Mouse (Mus musculus): ENCODE measurements at regions not wholly inside any gene's neighbourhood (a gene's known extent, or its start where the extent isn't known, plus 50 kb on each side); places are given as distances from the start of the nearest gene placed in this dataset.

GRCm38 (mm10) chr1:151079614-151080360 is 86.6 kb upstream of the Hmcn1 start:
- H3K27ac ChIP-seq = peak overlapping the region; percentile 86
- H3K4me1 ChIP-seq = peaks cover 18% of the 10 kb centered on the region
- peak; percentile 93 for DNase-seq (ENCODE audit: low spot score)
- no peak overlapping the region for H3K4me3 ChIP-seq
- WGBS = 38% methylated on average over 15 of the region's 15 CpGs
- H3K9me3 ChIP-seq = no peaks in the 10 kb centered on the region
- no peaks in the 10 kb centered on the region for H3K27me3 ChIP-seq (ENCODE audit: insufficient read depth, poor library complexity, severe bottlenecking)
- no peaks in the 10 kb centered on the region for H3K36me3 ChIP-seq

DNA sequence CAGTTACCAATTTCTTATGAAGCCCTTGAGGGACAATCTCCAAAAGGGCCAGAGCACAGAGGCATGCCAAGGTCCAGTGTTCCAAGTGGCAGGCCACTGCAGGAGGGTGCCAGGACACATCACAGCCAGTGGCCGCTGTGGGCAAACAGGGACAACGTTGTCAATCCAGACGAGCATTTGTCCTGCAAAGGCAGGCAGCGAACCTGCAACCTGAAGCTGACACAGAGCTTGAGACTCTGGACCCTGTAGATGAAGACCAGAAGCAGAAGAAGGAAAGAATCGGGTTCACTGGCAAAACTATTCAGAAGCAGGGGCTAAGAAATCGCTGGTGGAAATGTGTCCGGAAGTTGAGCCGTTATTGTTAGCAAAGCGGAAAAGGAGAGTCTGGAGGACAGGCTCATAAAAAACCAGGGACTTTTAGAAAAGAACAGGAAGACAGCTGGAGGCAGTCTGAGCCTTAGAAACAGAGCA is 87.3 kb upstream of the Hmcn1 start:
- peaks cover 18% of the 10 kb centered on the region for H3K4me1 ChIP-seq
- H3K4me3 ChIP-seq = no peak overlapping the region
- H3K27ac ChIP-seq = peak overlapping the region; percentile 86
- DNase-seq (ENCODE audit: low spot score) = peak; percentile 76
- WGBS = 49% methylated on average over 9 of the region's 9 CpGs
- H3K27me3 ChIP-seq (ENCODE audit: insufficient read depth, poor library complexity, severe bottlenecking) = no peaks in the 10 kb centered on the region
- H3K9me3 ChIP-seq = no peaks in the 10 kb centered on the region
- H3K36me3 ChIP-seq = no peaks in the 10 kb centered on the region

GRCm38 (mm10) chr1:151082510-151083033 is 89.3 kb upstream of the Hmcn1 start:
- H3K9me3 ChIP-seq = no peaks in the 10 kb centered on the region
- DNase-seq (ENCODE audit: low spot score) = peak; percentile 39
- H3K4me3 ChIP-seq = no peak overlapping the region
- H3K27ac ChIP-seq = no peak overlapping the region
- H3K36me3 ChIP-seq = no peaks in the 10 kb centered on the region
- H3K4me1 ChIP-seq = peaks cover 32% of the 10 kb centered on the region
- 88% methylated on average over 5 of the region's 5 CpGs for WGBS
- H3K27me3 ChIP-seq (ENCODE audit: insufficient read depth, poor library complexity, severe bottlenecking) = no peaks in the 10 kb centered on the region

DNA sequence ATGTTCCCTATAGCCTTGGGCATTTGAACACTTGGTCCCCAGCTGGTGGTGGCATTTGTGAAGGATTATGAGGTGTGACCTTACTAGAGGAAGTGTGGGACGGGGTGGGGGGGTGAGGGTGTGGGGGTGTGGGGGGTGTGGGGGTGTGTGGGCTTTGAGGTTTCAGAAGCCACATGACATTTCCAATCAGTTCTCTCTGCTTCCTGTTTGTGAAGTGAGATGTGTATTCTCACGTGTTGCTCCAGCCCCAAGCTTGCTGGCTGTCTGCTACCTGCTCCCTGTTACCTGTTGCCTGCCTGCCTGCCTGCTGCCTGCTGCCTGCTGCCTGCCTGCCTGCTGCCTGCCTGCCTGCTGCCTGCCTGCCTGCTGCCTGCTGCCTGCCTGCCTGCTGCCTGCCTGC is 90.6 kb upstream of the Hmcn1 start:
- Histone ChIP-seq H3K36me3 (no peaks in the 10 kb centered on the region), H3K9me3 (no peaks in the 10 kb centered on the region), H3K27me3 (ENCODE audit: insufficient read depth, poor library complexity, severe bottlenecking) (no peaks in the 10 kb centered on the region), H3K4me3 (no peak overlapping the region), H3K27ac (peak overlapping the region; percentile 62; the same call in 1 of the 2 replicates), H3K4me1 (peaks cover 34% of the 10 kb centered on the region)
- WGBS = 81% methylated on average over 2 of the region's 2 CpGs
- DNase-seq (ENCODE audit: low spot score) = peak; percentile 33

DNA sequence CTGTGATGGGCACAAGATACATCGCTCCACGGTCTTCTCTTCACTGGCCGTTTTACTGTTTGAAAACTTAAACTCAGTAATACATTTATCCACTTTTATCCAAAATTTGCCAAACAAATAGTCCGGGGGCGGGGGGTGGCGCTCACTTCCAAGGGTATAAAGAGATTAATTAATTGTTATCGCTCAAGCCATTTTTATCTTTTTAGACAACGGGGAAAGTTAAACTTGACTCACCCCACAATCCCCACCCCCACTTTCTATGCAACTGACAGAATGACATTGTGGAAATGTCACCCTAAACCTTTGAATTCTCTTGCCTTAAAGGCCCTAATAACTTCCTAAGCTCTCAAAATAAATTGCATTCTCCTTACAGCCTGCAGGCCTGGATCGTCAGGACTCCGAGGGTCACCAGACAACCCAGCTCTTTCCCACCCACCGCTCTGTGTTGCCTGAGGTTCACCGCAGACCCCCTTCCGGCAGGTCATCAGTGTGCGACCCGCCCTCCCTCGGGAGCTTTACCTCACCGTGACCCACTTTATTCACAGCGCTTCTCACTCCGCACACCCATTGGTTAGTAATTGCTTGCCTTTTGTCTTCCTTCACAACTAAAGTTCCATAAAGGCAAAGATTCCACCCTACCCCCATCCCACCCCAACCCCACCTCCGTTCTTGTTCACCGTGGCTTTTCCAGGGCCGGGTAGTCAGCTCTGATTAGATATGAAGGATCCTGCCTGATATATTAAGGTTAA is 93.0 kb upstream of the Hmcn1 start:
- peak overlapping the region; percentile 56; the same call in 1 of the 2 replicates for H3K27ac ChIP-seq
- H3K27me3 ChIP-seq (ENCODE audit: insufficient read depth, poor library complexity, severe bottlenecking) = no peaks in the 10 kb centered on the region
- H3K4me1 ChIP-seq = peaks cover 16% of the 10 kb centered on the region
- H3K36me3 ChIP-seq = no peaks in the 10 kb centered on the region
- 74% methylated on average over 22 of the region's 22 CpGs for WGBS
- no peaks in the 10 kb centered on the region for H3K9me3 ChIP-seq
- no peak overlapping the region for H3K4me3 ChIP-seq
- peak; percentile 54 for DNase-seq (ENCODE audit: low spot score)

DNA sequence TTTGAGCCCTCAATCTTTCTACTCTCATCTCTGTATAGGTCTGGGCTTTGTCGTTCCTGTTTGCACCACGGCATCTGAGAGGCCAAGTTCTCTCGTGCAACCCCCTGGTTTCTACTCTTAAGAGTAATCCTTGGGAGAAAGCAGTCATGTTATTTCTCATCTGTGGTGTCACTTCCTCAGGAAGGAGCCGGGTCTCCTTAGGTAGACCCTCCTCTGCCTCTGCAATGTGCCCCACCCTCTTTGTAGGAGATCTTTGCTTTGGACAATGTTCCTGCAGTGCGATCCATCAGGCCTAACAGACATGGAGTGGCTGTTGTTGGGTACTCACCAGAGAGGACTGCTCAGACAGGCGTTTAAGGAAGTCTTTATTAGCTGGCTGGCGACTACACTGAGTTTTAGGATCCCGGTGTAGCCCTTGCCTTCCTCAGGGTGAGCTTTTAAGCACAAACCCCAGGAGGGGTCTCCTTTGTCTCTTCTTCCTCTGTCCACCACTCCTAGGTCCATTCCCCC is 94.0 kb upstream of the Hmcn1 start:
- H3K36me3 ChIP-seq = no peaks in the 10 kb centered on the region
- no peak overlapping the region for H3K4me3 ChIP-seq
- no peaks in the 10 kb centered on the region for H3K27me3 ChIP-seq (ENCODE audit: insufficient read depth, poor library complexity, severe bottlenecking)
- 62% methylated on average over 8 of the region's 8 CpGs for WGBS
- peak overlapping the region; percentile 56; the same call in 1 of the 2 replicates for H3K27ac ChIP-seq
- peaks cover 16% of the 10 kb centered on the region for H3K4me1 ChIP-seq
- no peaks in the 10 kb centered on the region for H3K9me3 ChIP-seq
- DNase-seq (ENCODE audit: low spot score) = peak; percentile 72

DNA sequence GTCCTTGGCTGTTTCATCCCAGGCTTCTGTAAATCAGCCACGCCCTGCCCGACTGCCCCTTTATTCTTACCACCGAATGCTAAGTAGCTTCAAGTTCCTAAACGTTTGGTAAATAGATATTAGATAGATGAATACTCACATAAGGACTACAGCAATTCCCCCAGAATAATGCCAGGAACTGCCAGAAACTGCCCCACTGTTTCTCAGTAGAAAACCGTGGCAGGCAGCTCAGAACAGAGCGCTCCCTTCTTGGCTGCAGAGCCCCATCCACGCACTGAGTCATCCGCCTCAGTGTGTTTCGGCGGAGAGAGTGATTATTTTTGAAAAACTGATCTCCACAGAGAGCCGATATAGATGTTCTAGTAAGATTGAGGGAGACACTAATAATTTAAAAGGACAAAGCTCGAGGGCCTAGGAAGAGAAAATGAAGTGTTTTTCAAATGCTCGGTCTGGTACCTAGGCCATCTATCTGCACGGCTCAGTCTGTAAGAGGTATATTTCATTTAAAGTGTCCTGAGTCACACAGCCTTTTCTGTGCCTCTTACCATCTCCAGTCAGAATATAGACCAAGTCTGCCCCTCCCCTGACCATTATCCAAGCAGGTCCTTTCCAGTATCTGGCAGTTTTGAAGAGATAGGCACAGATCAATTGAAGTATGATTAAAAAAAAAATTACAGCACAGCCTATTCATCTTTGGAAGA is 94.4 kb upstream of the Gm47985 start:
- no peak overlapping the region; the same call in 1 of the 2 replicates for H3K27ac ChIP-seq
- peaks cover 16% of the 10 kb centered on the region for H3K4me1 ChIP-seq
- no peaks in the 10 kb centered on the region for H3K9me3 ChIP-seq
- no peak overlapping the region for H3K4me3 ChIP-seq
- peak; percentile 54 for DNase-seq (ENCODE audit: low spot score)
- no peaks in the 10 kb centered on the region for H3K27me3 ChIP-seq (ENCODE audit: insufficient read depth, poor library complexity, severe bottlenecking)
- WGBS = 79% methylated on average over 14 of the region's 14 CpGs
- no peaks in the 10 kb centered on the region for H3K36me3 ChIP-seq

DNA sequence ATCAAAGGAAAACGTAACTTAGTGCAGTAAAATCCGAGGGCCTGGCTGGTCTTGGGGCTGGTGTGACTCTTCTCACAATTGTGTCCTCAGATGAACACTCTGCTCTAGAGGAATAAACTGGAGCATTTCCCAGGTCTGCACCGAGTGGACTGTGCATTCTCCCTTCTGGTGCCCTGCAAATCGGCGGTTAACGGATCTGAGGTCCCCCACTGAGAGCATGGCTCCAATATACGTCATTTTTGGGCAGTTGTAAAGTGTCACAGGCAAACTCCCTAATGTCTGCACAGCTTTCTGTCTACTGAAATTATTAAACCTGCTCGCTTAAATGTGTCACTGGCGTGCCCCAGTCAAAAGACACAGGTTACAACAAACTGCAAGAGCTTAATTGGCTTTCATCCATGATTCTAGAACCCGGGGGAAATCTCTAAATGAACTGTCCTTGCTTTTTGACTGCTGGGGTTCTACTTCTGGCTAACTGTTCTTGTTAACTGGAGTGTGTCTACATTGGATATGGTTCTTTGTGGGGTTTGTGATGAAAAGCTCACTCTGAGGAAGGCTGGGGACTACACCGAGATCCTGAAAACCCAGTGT is 93.7 kb upstream of the Gm47985 start:
- Histone ChIP-seq H3K36me3 (no peaks in the 10 kb centered on the region), H3K4me3 (no peak overlapping the region), H3K27me3 (ENCODE audit: insufficient read depth, poor library complexity, severe bottlenecking) (no peaks in the 10 kb centered on the region), H3K9me3 (no peaks in the 10 kb centered on the region), H3K27ac (no peak overlapping the region), H3K4me1 (peaks cover 16% of the 10 kb centered on the region)
- WGBS = 81% methylated on average over 11 of the region's 11 CpGs
- DNase-seq (ENCODE audit: low spot score) = peak; percentile 53

GRCm38 (mm10) chr1:151092035-151092434 is 90.3 kb upstream of the Gm47985 start:
- Histone ChIP-seq H3K4me3 (no peak overlapping the region), H3K9me3 (no peaks in the 10 kb centered on the region), H3K36me3 (no peaks in the 10 kb centered on the region), H3K4me1 (peaks cover 22% of the 10 kb centered on the region), H3K27ac (no peak overlapping the region), H3K27me3 (ENCODE audit: insufficient read depth, poor library complexity, severe bottlenecking) (no peaks in the 10 kb centered on the region)
- peak; percentile 31 for DNase-seq (ENCODE audit: low spot score)
- WGBS = 72% methylated on average over 4 of the region's 4 CpGs

- peaks cover 15% of the 10 kb centered on the region for H3K4me1 ChIP-seq
- peak overlapping the region; percentile 45 for H3K4me3 ChIP-seq
- no peaks in the 10 kb centered on the region for H3K36me3 ChIP-seq
- H3K9me3 ChIP-seq = no peaks in the 10 kb centered on the region
- WGBS = 76% methylated on average over 10 of the region's 10 CpGs
- peak; percentile 43 for DNase-seq (ENCODE audit: low spot score)
- no peaks in the 10 kb centered on the region for H3K27me3 ChIP-seq (ENCODE audit: insufficient read depth, poor library complexity, severe bottlenecking)
- H3K27ac ChIP-seq = peak overlapping the region; percentile 70
Observed at GRCm38 (mm10) chr1:151095344-151096050, 86.8 kb upstream of the Gm47985 start.

DNA sequence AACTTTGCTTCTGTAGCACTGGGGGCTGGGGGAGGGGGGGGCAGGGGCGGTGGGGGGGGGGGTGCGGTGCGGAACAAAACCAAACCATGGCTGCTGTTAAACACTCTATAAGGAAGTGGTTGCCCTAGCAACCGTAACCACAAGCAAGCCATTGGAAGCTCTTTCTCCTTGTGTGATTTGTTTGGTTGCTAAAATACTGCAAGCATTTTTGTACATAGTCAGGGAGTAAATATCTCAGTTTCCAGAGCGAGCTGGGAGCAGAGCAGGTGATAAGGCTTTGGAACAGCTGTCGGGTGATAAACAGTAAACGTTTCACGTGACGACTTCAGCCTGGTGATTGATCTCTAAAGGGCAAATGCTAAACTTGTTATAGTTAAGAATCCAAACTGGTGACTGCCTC is 86.3 kb upstream of the Gm47985 start:
- peak overlapping the region; percentile 70; the same call in 1 of the 2 replicates for H3K27ac ChIP-seq
- DNase-seq (ENCODE audit: low spot score) = peak; percentile 92
- H3K4me1 ChIP-seq = peaks cover 15% of the 10 kb centered on the region
- H3K4me3 ChIP-seq = peak overlapping the region; percentile 45
- H3K36me3 ChIP-seq = no peaks in the 10 kb centered on the region
- H3K9me3 ChIP-seq = no peaks in the 10 kb centered on the region
- WGBS = 14% methylated on average over 9 of the region's 9 CpGs
- H3K27me3 ChIP-seq (ENCODE audit: insufficient read depth, poor library complexity, severe bottlenecking) = no peaks in the 10 kb centered on the region

- Histone ChIP-seq H3K4me1 (peaks cover 19% of the 10 kb centered on the region), H3K27ac (peak overlapping the region; percentile 69; the same call in 1 of the 2 replicates), H3K27me3 (ENCODE audit: insufficient read depth, poor library complexity, severe bottlenecking) (no peaks in the 10 kb centered on the region), H3K36me3 (no peaks in the 10 kb centered on the region), H3K9me3 (no peaks in the 10 kb centered on the region), H3K4me3 (no peak overlapping the region)
- WGBS = 88% methylated on average over 1 of the region's 1 CpGs
- no peak for DNase-seq (ENCODE audit: low spot score)
Observed at GRCm38 (mm10) chr1:151097506-151097905, 84.8 kb upstream of the Gm47985 start.
